Mouse (Mus musculus) neural tube, embryonic 14.5 days (tissue): ENCODE data around the gene Taz. TPM values are rescaled to one million over a fixed set of nuclear protein-coding genes. Genes with fewer than 3 reads are reported as not detected.
A peak's percentile ranks its signal among the peaks of the same experiment; 100 is the strongest.

Experiments
- ATAC-seq: fragments of 200-750 bp; cut with Nextera tagmentation; 2 replicates; pipeline ENCODE4 v1.8.0; 2017; ENCODE audit warnings: low read depth, mild to moderate bottlenecking, moderate TSS enrichment, moderate library complexity
- H3K27ac ChIP-seq: fragments of 300-500 bp; sonication (generic); 2 replicates; pipeline ENCODE4 v1.5.1; 2014; ENCODE audit warnings: low read depth, mild to moderate bottlenecking, control low read depth, low read length, moderate library complexity, mixed read lengths
- H3K27me3 ChIP-seq: fragments of 300-500 bp; sonication (generic); 2 replicates; pipeline ENCODE4 v1.6.1; 2014; ENCODE audit warnings: low read length; ENCODE audit not compliant: control insufficient read depth, insufficient read depth
- H3K36me3 ChIP-seq: fragments of 300-500 bp; sonication (generic); 2 replicates; pipeline ENCODE4 v1.6.1; 2014; ENCODE audit warnings: low read length, mixed read lengths; ENCODE audit not compliant: control insufficient read depth, insufficient read depth
- H3K4me1 ChIP-seq: fragments of 300-500 bp; sonication (generic); 2 replicates; pipeline ENCODE4 v1.6.1; 2014; ENCODE audit warnings: low read length; ENCODE audit not compliant: control insufficient read depth, insufficient read depth
- H3K4me2 ChIP-seq: fragments of 300-500 bp; sonication (generic); 2 replicates; pipeline ENCODE4 v1.6.1; 2014; ENCODE audit warnings: mild to moderate bottlenecking, low read depth, low read length, control low read depth
- H3K4me3 ChIP-seq: fragments of 300-500 bp; sonication (generic); 2 replicates; pipeline ENCODE4 v1.5.1; 2014; ENCODE audit warnings: low read depth, low read length, control low read depth, mixed read lengths
- H3K9ac ChIP-seq: fragments of 300-500 bp; sonication (generic); replicated peaks from 2 replicates; pipeline ENCODE4 v1.6.1; 2014; ENCODE audit warnings: low read depth, mild to moderate bottlenecking, control low read depth, low read length, mixed read lengths
- H3K9me3 ChIP-seq: fragments of 300-500 bp; sonication (generic); 2 replicates; pipeline ENCODE4 v1.6.1; 2016; ENCODE audit warnings: low read length; ENCODE audit not compliant: control insufficient read depth
- WGBS: fragments of 180-500 bp; shearing (Covaris S2); extraction: QIAGEN DNeasy Blood & Tissue Kit; methylation state at CpG from one replicate; pipeline ENCODE4 v1.1.7; 2014; 5-methylcytosine and 5-hydroxymethylcytosine counted together
- microRNA-seq: library from miRNA; unstranded; fragments of <30 nt; microRNA quantifications from one replicate; pipeline ENCODE4, GENCODE M21; 2016
- polyA plus RNA-seq: library from polyadenylated mRNA; unstranded; fragments of >200 nt; fragmentation: Nextera tagmentation; extraction: Ambion mirVana; gene quantifications from 2 replicates; pipeline ENCODE4 v1.2.1, GENCODE M21; 2014

The Taz gene
- polyA plus RNA-seq, 1 experiment from 2014 or later, result 65.8 TPM

DNA sequence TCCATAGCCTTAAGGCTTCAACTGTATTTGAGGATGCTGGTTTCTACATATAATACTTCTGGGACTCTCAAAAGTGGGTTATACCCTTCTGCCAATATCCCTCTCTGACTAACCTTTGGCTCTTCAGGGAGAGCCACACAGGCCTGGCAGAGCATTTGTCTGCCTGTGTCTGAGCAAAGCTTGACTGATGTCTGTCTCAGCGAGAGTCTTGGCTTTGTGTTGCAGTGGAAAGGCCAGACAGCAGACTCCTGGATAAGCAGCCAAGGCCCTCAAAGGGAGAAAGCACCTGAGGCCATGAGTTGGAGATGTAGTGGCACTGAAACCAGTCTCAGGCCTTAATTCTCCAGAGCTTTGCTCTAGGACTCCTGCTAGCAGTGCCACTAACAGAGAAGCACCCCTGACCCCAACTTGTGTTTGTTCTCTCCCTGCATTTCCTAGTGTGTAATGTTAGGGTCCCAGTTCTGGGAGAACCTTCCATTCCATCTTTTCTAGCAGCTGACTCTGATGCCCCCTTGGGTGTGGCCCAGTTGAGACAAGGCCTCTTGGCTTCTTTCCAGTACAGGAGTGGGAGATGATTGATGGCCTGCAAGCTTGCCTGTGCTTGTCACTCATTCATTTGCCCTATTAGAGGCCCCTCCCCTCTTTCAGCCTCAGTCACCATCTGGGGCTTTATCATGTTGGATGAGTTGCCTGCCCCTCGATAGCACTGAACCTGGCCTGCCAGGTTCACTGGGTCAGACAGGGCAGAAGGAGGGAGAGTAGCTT, 48.6 kb downstream of the Taz start:
- H3K27me3 ChIP-seq, result no peaks in the 10 kb centered on the region

More for the DNA sequence above, 48.6 kb downstream of the Taz start:
- Histone ChIP-seq H3K27ac (peak overlapping the region; percentile 34; the same call in 1 of the 2 replicates), H3K9ac (peak overlapping the region; percentile 58), H3K4me2 (peak overlapping the region; percentile 69), H3K4me1 (peaks cover 8% of the 10 kb centered on the region; the same call in 1 of the 2 replicates), H3K4me3 (peak overlapping the region; percentile 48), H3K9me3 (no peaks in the 10 kb centered on the region), H3K36me3 (no peaks in the 10 kb centered on the region)
- WGBS, result 24% methylated on average over 2 of the region's 2 CpGs
- no peak for ATAC-seq

Small RNA genes within 50 kb of the gene (microRNA-seq; reads per million reads assigned to microRNA genes)
- gene Mir7091 (not detected), gene Mir7092 (not detected)

Other genes starting within 250 kb of the Taz start
- not detected in 2 replicates for gene Opn1mw, start 154.4 kb upstream of the Taz start, polyA plus RNA-seq
- gene Mecp2, start 146.5 kb upstream of the Taz start, polyA plus RNA-seq, result 16.3 and 16.4 TPM in 2 replicates
- not detected in 2 replicates for gene Tex28, start 114.1 kb upstream of the Taz start, polyA plus RNA-seq
- 0.10 and 0.16 TPM in 2 replicates for gene Tktl1, start 104.7 kb upstream of the Taz start, polyA plus RNA-seq
- 63.0 and 121 TPM in 2 replicates for gene Flna, start 32.1 kb upstream of the Taz start, polyA plus RNA-seq
- 12.6 and 17.0 TPM in 2 replicates for gene Emd, start 27.2 kb upstream of the Taz start, polyA plus RNA-seq
- gene Rpl10, start 11.1 kb upstream of the Taz start, polyA plus RNA-seq, result 476 and 568 TPM in 2 replicates
- 3.7 and 4.1 TPM in 2 replicates for gene Dnase1l1, start 425 bp downstream of the Taz start, polyA plus RNA-seq
- 213 and 279 TPM in 2 replicates for gene Atp6ap1, start 15.2 kb downstream of the Taz start, polyA plus RNA-seq
- gene Gdi1, start 23.1 kb downstream of the Taz start, polyA plus RNA-seq, result 761 and 960 TPM in 2 replicates
- 50.4 and 52.5 TPM in 2 replicates for gene Fam50a, start 31.1 kb downstream of the Taz start, polyA plus RNA-seq
- gene Plxna3, start 47.2 kb downstream of the Taz start, polyA plus RNA-seq, result 42.5 and 47.1 TPM in 2 replicates
- gene Lage3, start 71.7 kb downstream of the Taz start, polyA plus RNA-seq, result 71.5 and 73.3 TPM in 2 replicates
- 70.3 and 73.7 TPM in 2 replicates for gene Ubl4a, start 91.3 kb downstream of the Taz start, polyA plus RNA-seq
- gene Slc10a3, start 91.4 kb downstream of the Taz start, polyA plus RNA-seq, result 6.9 and 7.8 TPM in 2 replicates
- 36.4 and 37.1 TPM in 2 replicates for gene Fam3a, start 111.4 kb downstream of the Taz start, polyA plus RNA-seq
- gene Ikbkg, start 111.4 kb downstream of the Taz start, polyA plus RNA-seq, result 18.3 and 19.2 TPM in 2 replicates
- gene G6pdx, start 147.3 kb downstream of the Taz start, polyA plus RNA-seq, result 53.4 and 57.2 TPM in 2 replicates
- not detected in 2 replicates for gene Gm6880, start 199.5 kb downstream of the Taz start, polyA plus RNA-seq